ENCODE assay signal across 19 mouse cellular contexts in the genomic region with DNA sequence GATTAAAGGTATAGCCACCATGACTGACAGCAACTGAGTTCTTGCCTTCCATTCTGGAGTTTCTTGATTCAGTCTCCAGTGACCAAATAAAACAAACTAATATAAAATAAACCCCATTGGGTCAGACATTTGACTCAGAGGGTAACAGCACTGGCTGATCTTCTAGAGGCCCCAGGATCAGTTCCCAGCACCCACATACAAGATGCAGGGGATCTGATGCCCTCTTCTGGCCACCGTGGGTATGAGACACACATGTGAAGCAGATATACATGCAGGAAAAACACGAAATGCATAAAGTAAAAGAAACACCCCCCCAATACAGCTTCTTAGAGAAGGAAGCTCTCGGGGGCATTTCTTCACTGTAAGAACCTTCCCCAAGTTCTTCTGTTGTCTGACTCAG. TPM values are rescaled to one million over a fixed set of nuclear protein-coding genes. Genes with fewer than 3 reads are reported as not detected.
DNase-seq lines count a peak whose midpoint lies in the region; ATAC-seq and TF ChIP-seq lines count a peak whose summit lies in the region.
"Had no signal": no experiment of that assay in that cellular context is flagged by ENCODE, and none has a peak within 500 bp of the region (broad histone marks: within the 10 kb centered on the region; RNA-seq: fewer than 3 reads in every experiment).

No protein-coding gene starts in this region.

- no peak overlapping the region for H3K27ac ChIP-seq in kidney, postnatal 0 days
- no peak overlapping the region for H3K27ac ChIP-seq in MEL (ENCODE audit: control insufficient read depth, low read depth, low read length)
- H3K27ac ChIP-seq in embryonic facial prominence, embryonic 12.5 days, result no peak overlapping the region
- H3K27ac ChIP-seq in liver, postnatal 0 days (ENCODE audit: low read depth), result peak overlapping the region; percentile 91; the same call in 1 of the 2 replicates
- H3K27ac ChIP-seq: forebrain, embryonic 10.5 days; macrophage; midbrain, embryonic 12.5 days had no signal

- no peak overlapping the region for H3K4me3 ChIP-seq in kidney, postnatal 0 days (replicated peaks; ENCODE audit: low read depth, low read length)
- no peak overlapping the region for H3K4me3 ChIP-seq in MEL (ENCODE audit: control insufficient read depth in 1 of 2, insufficient read depth in 1 of 2, low read depth in 2 of 2, low read length in 2 of 2)
- H3K4me3 ChIP-seq in embryonic facial prominence, embryonic 12.5 days, result 0 out of 2 replicates have a peak overlapping the region, but pooled peaks have one; percentile 1
- H3K4me3 ChIP-seq in liver, postnatal 0 days (ENCODE audit: low read depth, low read length), result no peak overlapping the region
- H3K4me3 ChIP-seq: forebrain, embryonic 10.5 days; hindbrain, embryonic 13.5 days; midbrain, embryonic 12.5 days had no signal

- no peaks in the 10 kb centered on the region for H3K27me3 ChIP-seq in kidney, postnatal 0 days (ENCODE audit: insufficient read depth, low read length)
- H3K27me3 ChIP-seq in MEL (ENCODE audit: control insufficient read depth in 1 of 2, insufficient read depth in 2 of 2, low read length in 2 of 2), result no peaks in the 10 kb centered on the region
- no peaks in the 10 kb centered on the region for H3K27me3 ChIP-seq in embryonic facial prominence, embryonic 12.5 days
- no peaks in the 10 kb centered on the region for H3K27me3 ChIP-seq in liver, postnatal 0 days (ENCODE audit: insufficient read depth, low read length)
- H3K27me3 ChIP-seq: CH12.LX; hindbrain, embryonic 13.5 days; midbrain, embryonic 12.5 days had no signal

- no peaks in the 10 kb centered on the region for H3K4me1 ChIP-seq in kidney, postnatal 0 days (replicated peaks; ENCODE audit: insufficient read depth, low read length)
- H3K4me1 ChIP-seq in MEL (ENCODE audit: control insufficient read depth in 1 of 2, insufficient read depth in 2 of 2, low read length in 2 of 2), result peaks cover 23 to 43% of the 10 kb centered on the region in 2 experiments
- no peaks in the 10 kb centered on the region for H3K4me1 ChIP-seq in embryonic facial prominence, embryonic 12.5 days
- H3K4me1 ChIP-seq in liver, postnatal 0 days (ENCODE audit: insufficient read depth), result peaks cover 36% of the 10 kb centered on the region

- TF ChIP-seq EP300 in MEL (IDR thresholded peaks at IDR 0.05; ENCODE audit: low read depth in 1 of 2, low read length in 2 of 2), result no peak
- no peak for TF ChIP-seq EP300 in liver, postnatal 0 days (IDR thresholded peaks at IDR 0.05; ENCODE audit: low read depth)

- no peaks in the 10 kb centered on the region for H3K9me3 ChIP-seq in kidney, postnatal 0 days (replicated peaks; ENCODE audit: low read length)
- no peaks in the 10 kb centered on the region for H3K9me3 ChIP-seq in MEL (replicated peaks; ENCODE audit: insufficient read depth, low read length)
- H3K9me3 ChIP-seq in embryonic facial prominence, embryonic 12.5 days, result 0 out of 2 replicates have a peak, but pooled peaks cover 7% of the 10 kb centered on the region
- H3K9me3 ChIP-seq in liver, postnatal 0 days (ENCODE audit: low read length), result peaks cover 5% of the 10 kb centered on the region
- H3K9me3 ChIP-seq: hindbrain, embryonic 13.5 days had no signal

- H3K4me2 ChIP-seq in kidney, postnatal 0 days (ENCODE audit: low read length), result no peak overlapping the region
- no peak overlapping the region for H3K4me2 ChIP-seq in embryonic facial prominence, embryonic 12.5 days (replicated peaks)
- H3K4me2 ChIP-seq in liver, postnatal 0 days (ENCODE audit: low read depth, low read length), result no peak overlapping the region
- H3K4me2 ChIP-seq: hindbrain, embryonic 13.5 days; midbrain, embryonic 12.5 days had no signal

- TF ChIP-seq RAD21 in MEL (IDR thresholded peaks at IDR 0.05; ENCODE audit: low read depth, low read length), result no peak; the same call in 1 of the 2 replicates

- H3K9ac ChIP-seq in kidney, postnatal 0 days (ENCODE audit: low read depth, low read length), result no peak overlapping the region
- no peak overlapping the region for H3K9ac ChIP-seq in MEL (ENCODE audit: control insufficient read depth, low read depth, low read length, poor library complexity, severe bottlenecking)
- no peak overlapping the region for H3K9ac ChIP-seq in embryonic facial prominence, embryonic 12.5 days
- H3K9ac ChIP-seq in liver, postnatal 0 days (replicated peaks), result no peak overlapping the region
- H3K9ac ChIP-seq: midbrain, embryonic 12.5 days had no signal

- peaks cover 4% of the 10 kb centered on the region for H3K79me2 ChIP-seq in MEL (ENCODE audit: control insufficient read depth, insufficient read depth, low read length, poor library complexity)

- WGBS in kidney, postnatal 0 days, result 94% methylated on average over 3 of the region's 3 CpGs
- 94% methylated on average over 3 of the region's 3 CpGs for WGBS in embryonic facial prominence, embryonic 12.5 days
- WGBS in liver, postnatal 0 days (ENCODE audit: insufficient replicate concordance), result 98% methylated on average over 3 of the region's 3 CpGs

- H3K36me3 ChIP-seq in kidney, postnatal 0 days (ENCODE audit: insufficient read depth, low read length), result peaks cover 80% of the 10 kb centered on the region
- peaks cover 9 to 35% of the 10 kb centered on the region in 2 experiments for H3K36me3 ChIP-seq in MEL (ENCODE audit: control insufficient read depth in 1 of 2, insufficient read depth in 2 of 2, low read length in 2 of 2)
- H3K36me3 ChIP-seq in embryonic facial prominence, embryonic 12.5 days, result peaks cover 99% of the 10 kb centered on the region
- H3K36me3 ChIP-seq in liver, postnatal 0 days (replicated peaks; ENCODE audit: insufficient read depth, low read length), result peaks cover 75% of the 10 kb centered on the region

- no peak for ATAC-seq in kidney, postnatal 0 days (replicated peaks; ENCODE audit: low FRiP score, low read depth)
- ATAC-seq in embryonic facial prominence, embryonic 12.5 days (ENCODE audit: insufficient number of reproducible peaks, insufficient read depth, low FRiP score, low TSS enrichment), result no peak
- no peak for ATAC-seq in liver, postnatal 0 days
- no peak for ATAC-seq in granulocyte monocyte progenitor cell, adult 5-6 weeks (replicated peaks; ENCODE audit: poor library complexity, severe bottlenecking)
- ATAC-seq: forebrain, embryonic 16.5 days had no signal

- TF ChIP-seq POLR2A in MEL (IDR thresholded peaks at IDR 0.05; ENCODE audit: control insufficient read depth in 1 of 2, insufficient read depth in 1 of 2, low read depth in 1 of 2, low read length in 2 of 2, poor library complexity in 1 of 2), result no peak

- DNase-seq in kidney, postnatal 0 days (ENCODE audit: low spot score), result no peak
- DNase-seq in kidney, adult 9 months, result no peak
- DNase-seq in MEL (ENCODE audit: low read depth, low spot score), result peak; percentile 52
- DNase-seq in liver, postnatal 0 days, result no peak
- DNase-seq in urinary bladder, postnatal 10 days (ENCODE audit: low spot score), result no peak
- DNase-seq: adrenal gland, postnatal 25 days; cerebellum, adult 8-10 months; gastrocnemius, postnatal 25 days; heart, postnatal 36 days; kidney, postnatal 36 days; thymus, adult 2 months had no signal

- peak; percentile 26; the same call in 1 of the 2 replicates for TF ChIP-seq CTCF in kidney, postnatal 0 days (IDR thresholded peaks at IDR 0.05; ENCODE audit: low read depth)
- TF ChIP-seq CTCF in MEL (IDR thresholded peaks at IDR 0.05 in 2 of 3, conservative IDR thresholded peaks at IDR 0.05 in 1 of 3; ENCODE audit: control insufficient read depth in 1 of 3, insufficient read depth in 1 of 3, low read depth in 2 of 3, low read length in 3 of 3, poor library complexity in 1 of 3, severe bottlenecking in 1 of 3), result peak in 2 of 3 experiments; percentile 46; a peak in 4 of 6 replicates
- 0 out of 2 replicates have a peak, but pooled peaks have one; percentile 31 for TF ChIP-seq CTCF in liver, postnatal 0 days (IDR thresholded peaks at IDR 0.05; ENCODE audit: low read depth)

RNA-seq across cellular contexts. Expression of a gene that starts 8.4 kb away (rescaled TPM):
- polyA plus RNA-seq in kidney, postnatal 0 days (2015; fragmentation: Nextera tagmentation; extraction: Ambion mirVana), result 76.4 and 83.7 TPM in 2 replicates
- total RNA-seq in MEL (2012; rRNA removed), result 113 and 125 TPM in 2 replicates
- 100 to 1,000 TPM in 1 of 2 experiments, not detected in 1; 258 TPM for polyA plus RNA-seq in MEL (2012; ENCODE audit: insufficient read depth in 1 of 2, insufficient read length in 2 of 2, low read depth in 1 of 2, low replicate concordance in 2 of 2, missing spikeins in 1 of 2)
- 251 and 258 TPM in 2 replicates for polyA plus RNA-seq in embryonic facial prominence, embryonic 12.5 days (2016; fragmentation: Nextera tagmentation; extraction: Ambion mirVana)
- 28.2 and 29.5 TPM in 2 replicates for polyA plus RNA-seq in liver, postnatal 0 days (2015; fragmentation: Nextera tagmentation; extraction: Ambion mirVana)
- total RNA-seq in granulocyte monocyte progenitor cell, adult 5-6 weeks (2014; fragmentation: Nextera tagmentation), result 33.8 and 55.2 TPM in 2 replicates
- total RNA-seq in granulocyte monocyte progenitor cell, adult 5-6 weeks (2017), result 30.7 and 48.4 TPM in 2 replicates

RNA-seq across cellular contexts. Expression of a gene that starts 18.4 kb away (rescaled TPM):
- polyA plus RNA-seq in kidney, postnatal 0 days (2015; fragmentation: Nextera tagmentation; extraction: Ambion mirVana), result 1,117 and 1,253 TPM in 2 replicates
- 879 and 935 TPM in 2 replicates for total RNA-seq in MEL (2012; rRNA removed)
- 100 to 1,000 TPM in 1 of 2 experiments, not detected in 1; 481 TPM for polyA plus RNA-seq in MEL (2012; ENCODE audit: insufficient read depth in 1 of 2, insufficient read length in 2 of 2, low read depth in 1 of 2, low replicate concordance in 2 of 2, missing spikeins in 1 of 2)
- 403 and 464 TPM in 2 replicates for polyA plus RNA-seq in embryonic facial prominence, embryonic 12.5 days (2016; fragmentation: Nextera tagmentation; extraction: Ambion mirVana)
- 753 and 771 TPM in 2 replicates for polyA plus RNA-seq in liver, postnatal 0 days (2015; fragmentation: Nextera tagmentation; extraction: Ambion mirVana)
- 382 and 438 TPM in 2 replicates for total RNA-seq in granulocyte monocyte progenitor cell, adult 5-6 weeks (2014; fragmentation: Nextera tagmentation)
- 172 and 277 TPM in 2 replicates for total RNA-seq in granulocyte monocyte progenitor cell, adult 5-6 weeks (2017)

RNA-seq across cellular contexts. Expression of a gene that starts 25.7 kb away (rescaled TPM):
- polyA plus RNA-seq in kidney, postnatal 0 days (2015; fragmentation: Nextera tagmentation; extraction: Ambion mirVana), result 163 and 165 TPM in 2 replicates
- total RNA-seq in MEL (2012; rRNA removed), result 81.4 and 86.9 TPM in 2 replicates
- polyA plus RNA-seq in MEL (2012; ENCODE audit: insufficient read depth in 1 of 2, insufficient read length in 2 of 2, low read depth in 1 of 2, low replicate concordance in 2 of 2, missing spikeins in 1 of 2), result 100 to 1,000 TPM in 1 of 2 experiments, not detected in 1; 289 TPM
- polyA plus RNA-seq in embryonic facial prominence, embryonic 12.5 days (2016; fragmentation: Nextera tagmentation; extraction: Ambion mirVana), result 332 and 349 TPM in 2 replicates
- polyA plus RNA-seq in liver, postnatal 0 days (2015; fragmentation: Nextera tagmentation; extraction: Ambion mirVana), result 33.4 and 33.5 TPM in 2 replicates
- total RNA-seq in granulocyte monocyte progenitor cell, adult 5-6 weeks (2014; fragmentation: Nextera tagmentation), result 85.0 and 105 TPM in 2 replicates
- 94.1 and 106 TPM in 2 replicates for total RNA-seq in granulocyte monocyte progenitor cell, adult 5-6 weeks (2017)

RNA-seq across cellular contexts. Expression of a gene that starts 37.6 kb away (rescaled TPM):
- polyA plus RNA-seq in kidney, postnatal 0 days (2015; fragmentation: Nextera tagmentation; extraction: Ambion mirVana), result 6.6 and 7.8 TPM in 2 replicates
- total RNA-seq in MEL (2012; rRNA removed), result 14.1 and 15.6 TPM in 2 replicates
- polyA plus RNA-seq in MEL (2012; ENCODE audit: insufficient read depth in 1 of 2, insufficient read length in 2 of 2, low read depth in 1 of 2, low replicate concordance in 2 of 2, missing spikeins in 1 of 2), result 10 to 100 TPM in 1 of 2 experiments, not detected in 1; 18.8 TPM
- 13.1 and 14.9 TPM in 2 replicates for polyA plus RNA-seq in embryonic facial prominence, embryonic 12.5 days (2016; fragmentation: Nextera tagmentation; extraction: Ambion mirVana)
- 0.72 and 0.99 TPM in 2 replicates for polyA plus RNA-seq in liver, postnatal 0 days (2015; fragmentation: Nextera tagmentation; extraction: Ambion mirVana)
- 0.67 and 3.6 TPM in 2 replicates for total RNA-seq in granulocyte monocyte progenitor cell, adult 5-6 weeks (2014; fragmentation: Nextera tagmentation)
- 2.1 and 2.2 TPM in 2 replicates for total RNA-seq in granulocyte monocyte progenitor cell, adult 5-6 weeks (2017)
